Mouse (Mus musculus) bone marrow macrophage, adult 2 months (primary cell): ENCODE data around the gene Reep3. TPM values are rescaled to one million over a fixed set of nuclear protein-coding genes. Genes with fewer than 3 reads are reported as not detected.

ENCODE experiments used
- H3K27ac ChIP-seq: 2 replicates; pipeline ENCODE4 v1.5.1; 2012; ENCODE audit warnings: low read depth, low read length; ENCODE audit not compliant: insufficient read depth
- H3K4me1 ChIP-seq: 2 replicates; pipeline ENCODE4 v1.6.1; 2012; ENCODE audit warnings: low read length; ENCODE audit not compliant: control insufficient read depth, insufficient read depth
- H3K4me3 ChIP-seq: 2 replicates; pipeline ENCODE4 v1.5.1; 2012; ENCODE audit warnings: mild to moderate bottlenecking, low read length, moderate library complexity; ENCODE audit not compliant: insufficient read depth
- CTCF ChIP-seq: IDR thresholded peaks from 2 replicates; pipeline ENCODE4 v1.5.1; 2012; ENCODE audit warnings: low read depth, mild to moderate bottlenecking, low read length, moderate library complexity
- POLR2A ChIP-seq: IDR thresholded peaks from 2 replicates; pipeline ENCODE4 v1.6.1; 2012; ENCODE audit warnings: mild to moderate bottlenecking, low read depth, low read length, borderline replicate concordance
- polyA plus RNA-seq: library from polyadenylated mRNA; stranded (reverse); fragments of >200 nt; gene quantifications from 2 replicates; pipeline ENCODE4 v1.2.4, GENCODE M21; 2012; ENCODE audit not compliant: missing spikeins, insufficient read depth, insufficient read length

The Reep3 gene
- polyA plus RNA-seq, 1 experiment = 69.2 TPM

DNA sequence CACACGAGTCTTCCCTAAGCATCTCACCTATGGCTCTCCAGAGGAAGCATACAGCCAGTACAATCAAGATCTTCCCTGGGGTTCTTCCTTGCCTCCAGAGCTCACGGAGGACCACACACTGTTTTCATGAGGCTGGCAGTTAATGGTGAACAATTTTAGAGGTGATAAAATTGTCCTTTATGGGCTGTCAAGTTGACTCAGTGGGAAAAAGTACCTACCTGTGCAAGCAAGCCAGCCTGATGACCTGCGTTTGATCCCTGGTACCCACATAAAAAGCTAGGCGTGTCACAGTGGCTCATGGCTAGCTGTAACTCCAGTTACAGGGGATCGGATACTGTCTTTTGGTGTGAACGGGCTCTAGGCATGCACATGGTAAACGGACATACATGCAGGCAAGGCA lies 10.8 kb downstream of the Reep3 start:
- TF ChIP-seq CTCF (no peak), POLR2A (no peak)
- H3K27ac ChIP-seq = no peak overlapping the region
- peaks cover 13% of the 10 kb centered on the region for H3K4me1 ChIP-seq
- no peak overlapping the region for H3K4me3 ChIP-seq

DNA sequence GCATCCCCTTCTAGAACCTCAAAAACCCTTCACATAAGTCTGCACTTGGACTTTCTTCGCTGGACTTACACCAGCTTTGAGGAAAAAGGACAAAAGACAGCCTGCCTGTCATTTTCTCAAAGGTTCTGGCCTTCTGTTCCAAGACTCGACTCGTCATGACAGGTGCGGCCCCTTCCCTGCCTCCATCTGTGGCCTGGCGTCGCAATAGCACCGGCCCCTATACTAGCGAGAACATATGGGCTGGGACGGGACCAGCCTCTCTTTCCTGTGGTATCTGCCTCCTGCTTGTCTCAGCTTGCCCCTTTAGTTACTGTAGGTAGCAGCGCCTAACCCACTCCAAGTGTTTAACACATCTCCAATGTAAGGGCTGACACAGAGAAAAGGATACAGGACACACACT lies 11.6 kb downstream of the Reep3 start:
- TF ChIP-seq CTCF (no peak), POLR2A (no peak)
- Histone ChIP-seq H3K27ac (no peak overlapping the region), H3K4me3 (no peak overlapping the region), H3K4me1 (peaks cover 13% of the 10 kb centered on the region)

DNA sequence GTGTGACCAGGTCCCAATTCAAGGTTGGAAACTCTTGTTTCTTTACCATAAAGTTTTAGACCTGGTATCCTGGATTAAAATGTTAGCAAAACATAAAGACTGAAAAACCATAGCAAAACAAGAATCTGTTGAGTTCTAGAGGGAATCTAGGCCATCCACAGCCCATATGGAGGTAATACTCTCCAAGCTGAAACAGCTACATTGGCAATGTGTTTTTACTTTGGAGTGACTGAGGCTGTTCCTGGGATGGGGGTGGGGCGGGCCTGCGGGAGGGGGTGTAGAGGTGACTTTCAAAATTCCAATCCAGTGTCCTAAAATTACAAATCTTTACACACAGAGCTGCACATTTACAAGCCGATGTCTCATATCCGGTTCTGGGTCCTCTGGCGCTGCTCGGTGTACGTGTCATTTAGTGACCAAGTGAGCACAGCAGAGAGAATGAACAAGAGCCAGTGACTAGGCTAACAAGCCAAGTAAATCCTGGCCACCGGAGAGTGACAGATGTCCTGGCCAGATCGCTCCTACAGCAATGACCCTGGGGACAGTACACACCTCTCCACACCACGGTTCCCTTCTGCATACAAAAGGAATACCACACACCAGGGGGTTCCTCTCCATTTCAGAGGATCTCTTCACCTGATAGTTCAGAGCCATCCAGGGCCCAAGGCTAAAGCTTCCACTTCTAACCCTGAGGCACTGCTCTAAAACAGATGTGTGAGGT lies 13.1 kb downstream of the Reep3 start:
- Histone ChIP-seq H3K4me1 (peaks cover 7% of the 10 kb centered on the region; the same call in 1 of the 2 replicates), H3K27ac (no peak overlapping the region), H3K4me3 (no peak overlapping the region)
- TF ChIP-seq POLR2A (no peak), CTCF (no peak)

DNA sequence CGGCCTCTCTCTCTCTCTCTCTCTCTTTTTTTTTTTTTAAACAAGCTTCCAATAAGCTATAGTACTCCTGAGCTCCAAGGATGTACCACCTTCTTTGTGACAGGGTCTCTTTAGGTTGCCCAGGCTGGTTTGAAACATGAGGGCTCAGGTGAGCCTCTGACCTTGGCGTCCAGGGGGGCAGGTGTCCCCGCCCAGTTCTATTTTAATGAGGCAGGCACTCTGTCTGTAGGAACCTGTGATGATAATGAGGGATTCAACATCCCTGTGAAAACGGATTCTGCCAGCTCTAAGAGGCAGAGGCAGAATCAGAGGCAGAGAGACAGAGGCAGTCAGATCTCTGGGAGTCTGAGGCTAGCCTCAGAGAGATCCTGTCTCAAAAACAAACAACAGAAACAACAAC lies 14.2 kb downstream of the Reep3 start:
- Histone ChIP-seq H3K27ac (no peak overlapping the region), H3K4me3 (no peak overlapping the region), H3K4me1 (peaks cover 7% of the 10 kb centered on the region; the same call in 1 of the 2 replicates)
- TF ChIP-seq POLR2A (no peak), CTCF (no peak)

DNA sequence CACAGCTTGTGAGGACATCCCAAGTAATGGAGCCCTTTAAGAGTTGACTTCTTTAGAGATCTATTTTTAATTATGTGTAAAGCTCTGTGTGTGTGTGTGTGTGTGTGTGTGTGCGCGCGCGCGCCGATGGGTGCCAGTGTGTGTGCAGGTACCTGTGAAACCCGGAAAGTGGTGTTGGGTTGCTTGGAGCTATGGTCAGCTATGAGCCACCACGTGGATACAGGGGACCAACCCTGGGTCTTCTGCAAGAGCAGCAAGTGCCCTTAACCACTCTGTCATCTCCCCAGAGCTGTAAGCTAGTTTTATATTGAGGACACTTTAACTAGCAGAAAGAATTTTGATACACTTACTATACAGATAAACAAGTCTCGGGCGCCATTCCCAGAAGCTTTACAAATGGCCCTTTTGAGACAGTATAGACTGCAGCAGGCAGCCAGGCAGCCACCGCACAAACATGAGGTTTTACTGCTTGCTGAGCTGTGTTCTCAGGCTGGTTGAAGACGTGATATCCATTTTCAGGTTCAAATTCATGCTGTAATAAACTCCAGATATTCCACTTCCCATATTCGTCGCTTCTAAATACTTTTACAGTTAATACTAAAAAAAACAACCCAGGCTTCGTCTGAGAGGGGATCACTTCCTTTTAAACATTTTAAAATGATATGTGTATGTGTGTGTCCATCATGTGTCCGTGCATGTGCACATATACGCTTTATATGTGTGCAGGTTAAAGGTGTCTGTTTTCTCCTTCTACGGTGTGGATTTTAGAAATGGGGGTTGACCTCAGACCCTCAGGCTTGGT lies 15.3 kb downstream of the Reep3 start:
- Histone ChIP-seq H3K4me3 (no peak overlapping the region), H3K27ac (no peak overlapping the region), H3K4me1 (peaks cover 4% of the 10 kb centered on the region; the same call in 1 of the 2 replicates)
- TF ChIP-seq POLR2A (no peak), CTCF (no peak)

DNA sequence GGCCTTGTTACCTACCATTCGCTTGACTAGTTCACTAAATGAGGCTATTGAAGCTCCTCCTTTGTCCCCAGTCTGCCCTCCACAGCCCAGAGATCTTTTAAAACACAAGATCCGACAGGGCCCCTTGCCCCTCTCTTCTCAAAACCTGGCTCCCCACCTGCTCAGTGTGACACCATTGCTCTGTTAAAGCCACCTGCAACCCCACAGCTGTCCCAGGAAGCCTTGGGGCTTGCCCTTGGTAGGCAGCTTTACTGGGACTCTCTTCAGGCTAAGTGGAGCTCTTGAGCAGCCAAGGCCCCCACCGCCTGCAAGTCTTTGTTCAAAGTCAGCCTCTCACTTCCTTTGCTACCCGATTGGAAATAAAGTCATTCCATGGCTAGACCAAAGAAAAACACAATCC lies 17.7 kb downstream of the Reep3 start:
- H3K4me1 ChIP-seq = peaks cover 5% of the 10 kb centered on the region
- TF ChIP-seq POLR2A = no peak
- TF ChIP-seq CTCF = no peak
- H3K4me3 ChIP-seq = no peak overlapping the region
- no peak overlapping the region for H3K27ac ChIP-seq

DNA sequence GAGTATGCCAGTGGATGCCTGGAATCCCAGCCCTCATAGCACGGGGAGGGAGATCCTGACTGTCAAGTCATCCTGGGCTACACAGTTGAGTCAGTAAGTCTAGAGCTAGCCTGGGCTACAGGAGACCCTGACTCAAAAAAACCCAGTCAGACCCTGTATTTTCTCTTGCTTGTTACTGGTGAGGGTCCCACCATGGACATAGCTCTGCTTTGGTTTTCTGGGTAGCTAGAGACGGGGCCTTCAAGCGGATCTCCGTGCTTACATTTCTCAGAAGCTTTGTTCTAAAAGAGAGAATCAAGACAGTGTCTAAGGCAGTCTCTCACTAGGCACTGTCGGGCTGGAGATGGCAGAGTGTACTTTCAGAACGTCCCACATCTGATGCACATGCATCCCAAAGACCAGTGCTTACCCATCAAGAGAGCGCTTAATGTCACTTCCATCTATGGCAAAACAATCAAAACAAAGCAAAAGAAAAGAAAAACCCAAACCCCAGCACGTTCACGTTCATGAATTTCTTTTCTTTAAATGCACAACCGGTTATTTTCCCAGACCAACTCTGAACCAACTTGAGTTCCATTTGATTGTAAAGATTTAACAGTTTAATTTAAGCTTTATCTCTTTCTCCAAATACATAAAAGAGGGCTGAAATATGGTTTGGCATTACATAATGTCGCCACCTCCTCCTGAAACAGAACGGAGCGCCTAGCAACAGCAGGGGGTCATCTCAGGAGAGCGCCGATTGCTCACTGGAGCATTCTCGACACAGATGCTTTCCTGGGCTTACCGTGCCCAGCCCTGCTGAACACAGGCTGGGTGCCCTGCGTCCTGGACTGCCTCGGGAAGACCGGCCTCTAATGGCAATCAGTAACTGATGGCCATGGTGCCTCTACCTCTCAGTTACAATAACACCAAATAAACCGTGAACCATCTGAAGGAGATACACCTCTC lies 20.5 kb downstream of the Reep3 start:
- Histone ChIP-seq H3K4me3 (no peak overlapping the region), H3K27ac (no peak overlapping the region), H3K4me1 (peaks cover 24% of the 10 kb centered on the region)
- no peak for TF ChIP-seq POLR2A
- no peak for TF ChIP-seq CTCF

DNA sequence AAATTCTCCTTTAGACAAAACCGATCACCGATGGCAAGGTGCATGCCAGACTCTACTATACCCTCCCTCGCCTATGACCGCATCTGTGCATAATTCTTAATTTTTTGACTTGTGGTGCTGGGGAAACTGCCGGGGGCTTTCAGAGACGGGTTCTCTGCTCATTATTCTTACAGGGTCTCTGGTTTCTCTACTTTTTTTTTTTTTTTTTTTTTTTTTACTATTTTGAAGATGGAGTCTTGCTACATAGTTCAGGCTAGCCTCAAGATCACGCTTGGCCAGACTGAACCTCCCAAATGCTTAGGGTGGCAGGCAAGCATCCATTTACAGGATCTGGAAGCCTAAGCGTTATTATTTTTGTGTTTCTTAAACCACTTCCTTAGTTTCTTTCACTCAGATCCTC lies 23.2 kb downstream of the Reep3 start:
- Histone ChIP-seq H3K27ac (no peak overlapping the region), H3K4me1 (peaks cover 25% of the 10 kb centered on the region)

DNA sequence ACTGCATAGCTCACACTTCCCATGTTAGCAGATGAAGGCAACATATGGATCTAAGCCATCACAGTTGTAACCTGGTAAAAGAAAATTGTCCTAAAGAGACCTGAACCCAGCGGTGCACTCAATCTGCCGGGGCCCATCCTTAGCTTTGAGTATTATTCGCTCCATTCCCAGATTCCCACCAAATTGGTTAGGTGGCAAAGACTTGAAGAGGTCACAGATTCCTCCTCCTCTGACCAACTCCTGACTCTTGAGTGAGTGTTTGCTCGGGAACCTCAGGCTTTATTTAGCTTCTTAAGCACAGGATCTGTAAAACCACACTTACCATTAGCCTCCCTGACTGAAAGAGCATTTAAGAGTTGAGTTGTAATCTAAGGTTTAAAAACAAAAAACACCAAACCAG lies 24.1 kb downstream of the Reep3 start:
- Histone ChIP-seq H3K4me3 (no peak overlapping the region), H3K27ac (no peak overlapping the region), H3K4me1 (peaks cover 25% of the 10 kb centered on the region)
- TF ChIP-seq POLR2A = no peak
- TF ChIP-seq CTCF = no peak

More for the DNA sequence above, 23.2 kb downstream of the Reep3 start:
- no peak overlapping the region for H3K4me3 ChIP-seq
- TF ChIP-seq POLR2A (no peak), CTCF (no peak)
